Mouse (Mus musculus): ENCODE data around the gene Gm20721.
"Not testable (repeated sequence)": the region's sequence is repeated elsewhere in the genome, so short reads cannot be mapped to it uniquely, and the experiment has no call there.

Gene Gm20721

DNA sequence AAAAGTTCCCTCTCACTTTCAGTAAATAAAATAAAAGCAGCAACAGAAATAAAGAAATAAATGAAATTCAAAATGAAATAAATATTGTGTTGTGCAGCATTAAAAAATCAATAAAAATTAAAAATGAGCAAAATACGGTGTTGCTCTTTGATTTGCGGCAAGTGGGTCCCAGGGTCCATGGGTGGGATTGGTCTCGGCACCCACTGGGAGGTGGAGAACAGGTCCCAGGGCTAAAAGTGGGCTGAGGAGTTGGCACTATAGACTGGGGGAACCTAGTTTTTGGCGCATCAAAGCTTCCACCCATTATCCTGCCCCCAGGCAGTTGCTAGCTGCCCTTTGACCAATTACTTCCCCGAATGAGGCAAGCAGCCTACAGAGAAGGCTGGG lies at the start of gene Gm20721:
Gm20721 (minus strand) TSS at position 101 of the 387 bp plus-strand sequence.
- no peak for DNase-seq (ENCODE audit: low spot score in 2 of 2)

- DNase-seq (ENCODE audit: low spot score in 2 of 2), result no peak
These were observed 46.9 kb upstream of the Gm20721 start for GRCm38 (mm10) chr2:174393383-174393782.

DNA sequence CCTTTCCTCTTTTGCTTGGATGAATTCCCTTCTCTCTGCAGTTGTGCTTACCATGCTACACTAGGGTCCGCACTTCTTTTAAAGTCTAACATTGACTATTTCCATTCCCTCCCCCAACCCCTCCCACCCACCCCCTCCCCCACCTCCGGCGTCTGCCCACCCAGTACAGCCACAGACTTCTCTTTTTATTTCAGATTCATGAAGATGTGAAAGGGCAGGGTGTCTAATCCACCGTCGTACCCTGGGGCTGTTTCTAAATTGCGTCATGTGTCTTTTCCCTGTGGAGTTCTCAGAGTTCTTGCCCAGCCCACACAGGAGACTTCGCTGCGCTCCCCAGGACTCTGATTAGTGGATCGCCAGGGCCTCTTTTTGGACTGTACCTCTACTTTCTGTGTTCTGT lies 46.0 kb upstream of the Gm20721 start:
- no peak for DNase-seq (ENCODE audit: low spot score in 2 of 2)

- DNase-seq (ENCODE audit: low spot score in 2 of 2), result no peak
These were observed 45.4 kb upstream of the Gm20721 start for GRCm38 (mm10) chr2:174391936-174392335.

- no peak for DNase-seq (ENCODE audit: low spot score in 2 of 2)
These were observed 34.5 kb upstream of the Gm20721 start for GRCm38 (mm10) chr2:174381021-174381420.

DNA sequence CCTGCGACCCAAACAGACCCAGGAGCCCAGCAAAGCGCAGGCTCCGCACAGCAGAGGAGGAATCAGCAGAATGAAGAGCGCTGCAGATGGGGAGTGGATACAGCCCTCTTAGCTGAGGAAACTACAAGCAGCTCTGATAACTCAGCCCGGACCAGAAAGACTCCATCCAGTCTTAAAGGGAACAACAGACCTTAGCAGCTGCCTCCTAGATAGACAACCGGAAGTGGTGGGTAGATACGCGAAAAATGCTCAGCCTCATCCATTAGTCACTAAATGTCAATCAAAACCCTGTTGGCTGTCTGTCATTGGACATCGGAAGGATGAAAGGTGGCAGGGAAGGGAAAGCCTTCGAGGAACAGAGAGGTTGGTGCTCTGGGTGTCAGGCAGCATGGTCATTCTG lies 20.1 kb upstream of the Gm20721 start:
- no peak for DNase-seq (ENCODE audit: low spot score in 2 of 2)

DNA sequence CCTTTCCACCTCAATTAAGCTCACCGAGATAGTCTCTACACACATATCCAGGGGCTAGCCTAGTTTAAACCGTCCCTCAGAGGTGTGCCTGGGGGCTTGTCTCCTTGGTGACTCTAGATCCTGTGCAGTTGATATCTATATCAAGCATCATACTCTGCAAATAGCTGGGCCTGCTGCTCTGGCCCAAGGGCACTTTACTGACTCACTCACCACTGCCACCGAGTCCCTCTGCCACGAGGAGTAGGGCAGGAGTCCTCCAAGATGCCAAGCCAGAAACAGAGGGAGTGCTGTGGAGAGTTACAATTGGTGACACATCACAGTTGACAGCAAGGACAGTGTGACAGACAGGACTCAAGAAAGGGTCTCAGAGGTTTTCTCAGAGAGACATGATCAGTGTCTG lies 13.1 kb upstream of the Gm20721 start:
- DNase-seq (ENCODE audit: low spot score in 2 of 2), result no peak

GRCm38 (mm10) chr2:174358516-174358915 lies 12.0 kb upstream of the Gm20721 start:
- no peak for DNase-seq (ENCODE audit: low spot score in 2 of 2)

- not testable (repeated sequence) for DNase-seq (ENCODE audit: low spot score in 2 of 2)
These were observed 622 bp upstream of the Gm20721 start for GRCm38 (mm10) chr2:174346999-174347668.

- DNase-seq (ENCODE audit: low spot score in 2 of 2), result peak in 1 of 2 experiments; percentile 22
These were observed 1.5 kb downstream of the Gm20721 start for GRCm38 (mm10) chr2:174344996-174345395.

- peak; percentile 89 to 93 for DNase-seq (ENCODE audit: low spot score in 2 of 2)
These were observed 2.4 kb downstream of the Gm20721 start for GRCm38 (mm10) chr2:174344003-174344655.

DNA sequence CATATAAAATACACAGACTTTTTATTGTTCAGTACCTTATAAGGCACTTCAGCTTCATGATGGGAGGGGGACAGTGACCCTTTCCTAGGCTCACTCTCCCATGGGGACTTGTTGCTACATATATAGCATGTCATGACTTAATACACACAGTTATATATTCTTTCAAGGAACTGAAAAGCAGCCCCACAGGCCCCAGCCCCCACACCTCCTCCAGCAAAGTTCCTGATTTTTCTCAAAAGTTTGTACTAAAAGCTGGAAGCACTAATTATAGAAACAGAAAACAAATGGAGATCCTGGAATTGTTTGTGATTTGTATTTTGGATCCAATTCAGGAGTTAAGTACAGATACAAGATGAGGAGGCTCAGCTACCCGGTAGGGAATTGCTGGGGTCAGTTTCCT lies 2.9 kb downstream of the Gm20721 start:
- no peak for DNase-seq (ENCODE audit: low spot score in 2 of 2)

GRCm38 (mm10) chr2:174342793-174343400 lies 3.6 kb downstream of the Gm20721 start:
- peak in 1 of 2 experiments; percentile 24 for DNase-seq (ENCODE audit: low spot score in 2 of 2)

DNA sequence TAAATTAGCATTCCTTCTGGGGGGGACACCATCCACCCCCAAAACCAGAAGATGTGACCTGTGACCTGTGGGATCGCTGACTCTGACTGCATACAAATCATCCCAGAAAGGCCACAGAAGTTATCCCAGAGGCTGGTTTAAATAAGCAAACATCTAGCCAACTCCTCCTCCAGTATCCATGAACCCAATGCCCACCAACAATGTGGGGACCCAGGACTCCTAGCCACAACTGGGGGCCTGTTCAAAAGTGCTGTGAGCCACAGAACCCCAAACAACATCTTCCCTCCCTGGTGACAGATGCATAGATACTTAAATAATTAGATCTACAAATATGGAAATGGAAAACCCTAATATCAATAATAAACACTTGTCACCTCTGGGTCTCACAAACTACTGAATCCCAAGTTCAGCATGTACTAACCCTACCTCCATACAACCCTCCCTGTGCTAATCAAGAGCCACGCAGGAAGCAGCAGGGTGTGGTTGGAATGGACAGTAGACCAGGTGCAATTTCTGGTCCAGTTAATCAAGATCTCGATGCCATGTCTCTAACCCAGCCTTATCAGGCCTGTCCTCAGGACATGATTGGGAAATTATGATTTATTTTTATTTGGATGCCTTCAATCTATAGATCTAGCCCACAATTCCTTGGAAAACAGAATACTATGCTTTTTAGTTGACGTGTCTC lies 5.5 kb downstream of the Gm20721 start:
- no peak for DNase-seq (ENCODE audit: low spot score in 2 of 2)

- DNase-seq (ENCODE audit: low spot score in 2 of 2), result no peak
These were observed 6.2 kb downstream of the Gm20721 start for GRCm38 (mm10) chr2:174340229-174340892.

GRCm38 (mm10) chr2:174339701-174340100 lies 6.8 kb downstream of the Gm20721 start:
- peak in 1 of 2 experiments; percentile 24 for DNase-seq (ENCODE audit: low spot score in 2 of 2)

DNA sequence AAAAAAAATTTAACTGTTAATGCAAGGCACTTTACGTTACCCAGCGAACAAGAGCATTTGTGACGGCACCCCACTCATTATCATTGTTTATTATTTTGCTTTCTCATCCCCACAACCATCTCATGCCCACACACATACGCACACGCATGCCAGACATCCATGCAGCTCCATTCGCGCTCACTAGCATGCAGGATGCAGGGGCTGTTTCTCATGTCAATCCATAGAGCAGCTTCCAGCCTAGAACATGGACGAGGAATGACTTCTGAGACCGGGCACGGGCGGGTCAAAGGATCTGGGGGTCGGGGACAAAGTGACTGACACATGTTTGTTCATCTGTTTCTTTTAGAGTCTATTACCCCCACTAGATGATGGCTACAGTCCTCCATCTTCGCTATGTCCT lies 9.2 kb downstream of the Gm20721 start:
- peak in 1 of 2 experiments; percentile 24 for DNase-seq (ENCODE audit: low spot score in 2 of 2)

DNA sequence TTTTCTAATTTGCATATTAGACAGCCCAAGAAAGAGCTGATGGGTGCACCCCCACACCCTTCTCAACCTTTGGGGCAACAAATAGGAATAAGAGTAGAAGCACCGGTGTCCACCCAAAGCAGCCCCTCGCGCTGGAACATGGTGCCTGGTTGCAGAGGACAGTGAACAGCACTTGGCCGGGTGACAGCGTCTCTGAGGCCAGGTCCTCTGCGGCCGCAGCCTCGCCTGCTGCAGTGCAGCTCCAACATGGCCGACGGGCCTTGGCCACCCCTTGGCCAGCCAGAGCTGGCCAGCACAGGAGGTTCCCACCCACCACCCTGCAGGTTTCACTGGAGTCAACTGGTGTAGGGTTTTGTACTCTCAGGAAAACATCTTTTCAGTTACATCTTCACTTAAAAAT lies 12.1 kb downstream of the Gm20721 start:
- DNase-seq (ENCODE audit: low spot score in 2 of 2), result peak in 1 of 2 experiments; percentile 47

DNA sequence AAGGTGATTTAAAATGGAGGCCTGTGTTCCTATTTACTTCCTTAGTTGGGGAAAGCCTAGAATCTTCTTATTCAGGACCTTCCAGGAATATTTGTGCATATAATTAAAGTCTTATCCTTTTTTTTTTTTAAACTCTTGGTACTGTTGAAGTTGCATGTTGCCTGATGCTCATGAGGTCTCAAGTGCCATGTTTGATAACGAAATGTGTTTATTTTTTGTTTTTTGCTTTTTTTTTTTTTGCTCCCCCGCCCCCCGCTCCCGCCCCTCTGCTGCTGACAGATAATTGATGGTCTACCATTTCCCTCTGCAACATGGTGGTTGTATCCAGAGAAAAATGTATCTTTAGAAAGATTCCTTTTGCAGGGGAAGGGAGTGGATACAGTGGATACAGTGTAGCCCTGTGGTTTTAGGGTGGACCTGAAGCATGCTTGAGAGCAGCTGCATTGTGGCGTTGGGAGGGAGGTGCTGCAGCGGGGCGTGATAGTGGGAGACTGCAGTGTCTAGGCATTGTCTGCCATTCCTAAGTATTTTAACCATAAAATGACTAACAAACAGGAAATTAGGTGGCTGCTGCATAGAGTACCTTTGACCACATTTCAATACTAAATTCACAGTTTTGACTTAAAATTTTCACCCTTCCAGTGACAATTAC lies 13.1 kb downstream of the Gm20721 start:
- no peak for DNase-seq (ENCODE audit: low spot score in 2 of 2)

GRCm38 (mm10) chr2:174331282-174332030 lies 15.1 kb downstream of the Gm20721 start:
- no peak for DNase-seq (ENCODE audit: low spot score in 2 of 2)
